Mouse (Mus musculus) brown adipose tissue, adult 24 weeks (tissue): ENCODE measurements around the gene Cyp4a14. TPM values are rescaled to one million over a fixed set of nuclear protein-coding genes. Genes with fewer than 3 reads are reported as not detected.
"Not testable (repeated sequence)": the region's sequence is repeated elsewhere in the genome, so short reads cannot be mapped to it uniquely, and the experiment has no call there.

Source experiments
- H3K27ac ChIP-seq: fragments of 200-500 bp; replicated peaks from 2 replicates; pipeline ENCODE4 v1.5.1; 2012; ENCODE audit warnings: low read depth, mild to moderate bottlenecking, low read length
- H3K4me1 ChIP-seq: fragments of 200-500 bp; 2 replicates; pipeline ENCODE4 v1.6.1; 2012; ENCODE audit warnings: low read length, mixed read lengths; ENCODE audit not compliant: control insufficient read depth, insufficient read depth, insufficient read length
- H3K4me3 ChIP-seq: fragments of 200-500 bp; 2 replicates; pipeline ENCODE4 v1.5.1; 2012; ENCODE audit warnings: low read depth, mild to moderate bottlenecking, low read length, moderate library complexity; ENCODE audit not compliant: insufficient read depth
- polyA plus RNA-seq: library from polyadenylated mRNA; stranded (reverse); fragments of >200 nt; gene quantifications from 2 replicates; pipeline ENCODE4 v1.2.4, GENCODE M21; 2012; ENCODE audit not compliant: missing spikeins, insufficient read depth, insufficient read length

Gene Cyp4a14
- not detected in 2 replicates for polyA plus RNA-seq

- no peak within 1 kb of the TSS for H3K27ac ChIP-seq
- H3K4me1 ChIP-seq, result no peaks in the 10 kb centered on the region
- H3K4me3 ChIP-seq, result no peak within 1 kb of the TSS
Observed at GRCm38 (mm10) chr4:115496001-115496400, at the start of gene Cyp4a14. TSS of gene Cyp4a14 (minus strand) at chr4:115496142.

DNA sequence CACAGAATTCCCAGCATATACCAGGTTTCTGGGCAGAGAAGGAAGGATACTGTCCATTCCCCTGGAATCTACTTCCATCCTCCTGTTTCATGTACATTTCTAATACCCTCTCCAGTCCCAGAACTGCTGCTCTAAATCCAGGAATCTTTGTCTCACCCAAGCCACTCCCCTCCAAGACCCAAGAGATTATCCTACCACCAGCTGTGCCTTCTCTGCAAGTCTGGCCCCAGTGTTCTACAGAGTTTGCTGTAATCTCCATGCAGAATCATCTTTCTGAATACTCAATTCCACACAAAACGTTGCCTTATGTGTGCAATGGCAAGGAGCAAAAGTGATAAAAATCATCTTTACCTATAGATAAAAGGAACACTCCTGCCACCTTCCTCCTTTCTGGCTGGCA, 49.2 kb upstream of the Cyp4a14 start:
- Histone ChIP-seq H3K27ac (peak overlapping the region; percentile 47; the same call in 1 of the 2 replicates), H3K4me3 (no peak overlapping the region)

GRCm38 (mm10) chr4:115521766-115522165, 25.8 kb upstream of the Cyp4a14 start:
- Histone ChIP-seq H3K27ac (no peak overlapping the region), H3K4me3 (no peak overlapping the region), H3K4me1 (no peaks in the 10 kb centered on the region)

More for the DNA sequence above, 49.2 kb upstream of the Cyp4a14 start:
- peaks cover 2% of the 10 kb centered on the region; the same call in 1 of the 2 replicates for H3K4me1 ChIP-seq

GRCm38 (mm10) chr4:115519444-115519843, 23.5 kb upstream of the Cyp4a14 start:
- Histone ChIP-seq H3K27ac (no peak overlapping the region), H3K4me3 (no peak overlapping the region), H3K4me1 (no peaks in the 10 kb centered on the region)

DNA sequence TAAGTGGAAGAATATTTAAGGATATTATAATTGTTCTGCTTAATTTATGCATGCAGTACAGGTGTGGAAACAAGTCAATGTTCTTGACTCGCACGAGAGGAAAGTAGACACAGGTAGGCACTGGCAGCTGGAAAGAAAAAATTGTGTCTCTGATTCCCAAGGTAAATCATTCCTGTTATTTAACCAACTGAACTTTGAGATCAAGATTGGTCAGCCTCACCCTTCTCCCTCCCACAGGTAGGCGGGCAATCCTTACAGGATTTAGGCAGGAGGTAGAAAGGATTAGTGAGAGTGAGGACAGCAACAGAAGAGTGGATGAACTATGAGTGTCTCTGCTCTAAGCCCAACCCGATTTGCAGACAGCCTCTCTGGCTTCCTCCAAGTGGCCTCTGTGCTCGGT, 22.1 kb upstream of the Cyp4a14 start, which contains the start of gene Cyp4a10:
Cyp4a10 (plus strand) TSS at position 265 of the 400 bp plus-strand sequence.
- H3K27ac ChIP-seq, H3K4me1 ChIP-seq, H3K4me3 ChIP-seq: not testable (repeated sequence)

DNA sequence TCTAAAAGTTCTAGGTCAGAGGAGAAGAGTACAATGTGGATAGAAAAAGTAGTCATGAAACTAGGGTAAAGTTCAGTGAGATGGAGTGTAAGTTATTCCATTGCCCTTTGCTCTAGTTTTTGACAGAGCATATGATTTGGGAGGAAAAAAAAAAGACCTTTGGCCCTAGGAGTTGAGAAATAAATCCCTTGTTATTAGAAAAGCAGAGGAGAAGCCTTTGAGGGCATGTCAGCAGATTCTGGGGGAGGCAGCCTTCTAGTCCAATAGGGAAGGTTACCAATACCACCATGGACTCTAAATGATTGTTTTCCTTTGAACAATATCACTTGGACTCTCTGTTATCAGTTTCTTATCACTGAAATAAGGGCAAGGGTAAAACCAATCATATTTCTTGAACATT, 18.0 kb upstream of the Cyp4a14 start:
- H3K27ac ChIP-seq, result peak overlapping the region; percentile 99
- H3K4me3 ChIP-seq, H3K4me1 ChIP-seq: not testable (repeated sequence)

- H3K4me3 ChIP-seq, result no peak overlapping the region
- peak overlapping the region; percentile 75 for H3K27ac ChIP-seq
- H3K4me1 ChIP-seq, result no peaks in the 10 kb centered on the region
Observed at GRCm38 (mm10) chr4:115497466-115497865, 1.5 kb upstream of the Cyp4a14 start.

- Histone ChIP-seq H3K27ac (no peak overlapping the region), H3K4me3 (no peak overlapping the region), H3K4me1 (no peaks in the 10 kb centered on the region; the same call in 1 of the 2 replicates)
Observed at GRCm38 (mm10) chr4:115481006-115481652, 14.8 kb downstream of the Cyp4a14 start.

DNA sequence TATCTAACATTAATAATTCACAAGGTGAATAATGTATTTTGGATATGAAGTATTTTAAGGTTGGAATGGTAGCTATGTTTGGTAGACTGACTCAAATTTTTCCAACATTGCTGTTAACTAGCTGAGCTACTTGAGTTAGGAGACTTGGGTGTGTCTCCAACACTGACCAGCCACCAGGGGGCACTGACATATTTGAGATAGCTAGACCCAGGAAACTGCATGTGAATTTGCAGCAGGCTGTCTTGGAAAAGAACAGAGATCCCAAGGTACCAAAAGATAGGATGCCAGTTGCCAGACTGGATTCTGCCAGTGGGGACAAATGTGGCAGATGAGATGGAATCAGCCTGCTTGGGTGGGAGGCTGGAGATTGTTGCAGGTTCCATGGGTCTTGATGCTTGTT, 19.9 kb downstream of the Cyp4a14 start:
- H3K27ac ChIP-seq, H3K4me1 ChIP-seq, H3K4me3 ChIP-seq: not testable (repeated sequence)

DNA sequence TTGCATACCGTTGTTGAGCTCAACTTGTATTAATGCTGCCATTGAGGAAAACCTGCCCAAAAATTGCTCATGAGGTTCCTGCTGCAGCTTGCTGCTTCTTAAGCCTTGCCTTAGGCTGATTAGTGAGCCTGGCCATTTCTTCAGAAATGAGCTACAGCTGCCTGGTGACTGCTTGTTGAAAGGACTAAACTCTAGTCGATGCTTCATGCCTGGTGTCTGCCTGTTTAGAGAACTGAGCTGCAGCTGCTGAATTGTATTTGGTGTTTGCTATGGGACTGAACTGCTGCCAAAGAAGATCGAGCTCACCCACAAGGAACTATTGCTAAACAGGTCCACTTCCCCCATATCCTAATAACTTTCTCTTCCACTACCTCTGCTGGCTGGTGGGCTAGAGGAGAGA, 22.4 kb downstream of the Cyp4a14 start:
- H3K27ac ChIP-seq, H3K4me1 ChIP-seq, H3K4me3 ChIP-seq: not testable (repeated sequence)

GRCm38 (mm10) chr4:115452304-115452703, 43.6 kb downstream of the Cyp4a14 start, which contains the start of gene Cyp4a30b:
TSS of gene Cyp4a30b (plus strand) at chr4:115452604.
- no peaks in the 10 kb centered on the region for H3K4me1 ChIP-seq
- no peak within 1 kb of the TSS for H3K27ac ChIP-seq
- no peak within 1 kb of the TSS for H3K4me3 ChIP-seq

- H3K4me3 ChIP-seq, result no peak overlapping the region
- H3K4me1 ChIP-seq, result no peaks in the 10 kb centered on the region
- H3K27ac ChIP-seq, result no peak overlapping the region
Observed at GRCm38 (mm10) chr4:115450577-115451137, 45.3 kb downstream of the Cyp4a14 start.

Other genes with a start within 250 kb of the Cyp4a14 start
- gene Cyp4a12a, start 197.1 kb downstream of the Cyp4a14 start, polyA plus RNA-seq, result not detected in 2 replicates
- gene Cyp4a12b, start 84.5 kb downstream of the Cyp4a14 start, polyA plus RNA-seq, result not detected in 2 replicates
- gene Cyp4a30b, start 43.5 kb downstream of the Cyp4a14 start, polyA plus RNA-seq, result not detected in 2 replicates
- gene Cyp4a10, start 22.1 kb upstream of the Cyp4a14 start, polyA plus RNA-seq, result not detected in 2 replicates
- gene Cyp4a31, start 67.5 kb upstream of the Cyp4a14 start, polyA plus RNA-seq, result not detected in 2 replicates
- gene Cyp4a32, start 104.8 kb upstream of the Cyp4a14 start, polyA plus RNA-seq, result not detected in 2 replicates
- 16.9 and 27.9 TPM in 2 replicates for gene Cyp4b1, start 151.6 kb upstream of the Cyp4a14 start, polyA plus RNA-seq
- gene Efcab14, start 241.6 kb upstream of the Cyp4a14 start, polyA plus RNA-seq, result 17.3 and 26.7 TPM in 2 replicates